Mouse (Mus musculus) C2C12 (cell line): ENCODE data around the gene Rarres2.

Experiments used
- CEBPB ChIP-seq: IDR thresholded peaks from one replicate; pipeline ENCODE4 v1.6.1; 2011; ENCODE audit warnings: low read depth, mild to moderate bottlenecking, control low read depth, moderate library complexity
- CTCF ChIP-seq: IDR thresholded peaks from one replicate; pipeline ENCODE4 v1.5.1; 2011; ENCODE audit not compliant: control insufficient read depth, insufficient read depth, insufficient read length
- MAX ChIP-seq: IDR thresholded peaks from one replicate; pipeline ENCODE4 v1.6.1; 2011; ENCODE audit warnings: mild to moderate bottlenecking, control low read depth
- MYOD1 ChIP-seq: IDR thresholded peaks from one replicate; pipeline ENCODE4 v1.6.1; 2011; ENCODE audit warnings: low read depth; ENCODE audit not compliant: control insufficient read depth, insufficient read length
- MYOG ChIP-seq: IDR thresholded peaks from one replicate; pipeline ENCODE4 v1.6.1; 2011; ENCODE audit not compliant: control insufficient read depth, insufficient read length; ENCODE audit errors: extremely low read depth
- USF1 ChIP-seq: IDR thresholded peaks from one replicate; pipeline ENCODE4 v1.6.1; 2011; ENCODE audit warnings: low read depth, mild to moderate bottlenecking, control low read depth, moderate library complexity

GRCm38 (mm10) chr6:48552918-48553317 lies 19.7 kb downstream of the Rarres2 start:
- TF ChIP-seq MYOD1 (no peak), CTCF (no peak), CEBPB (no peak), USF1 (no peak), MYOG (no peak), MAX (peak; percentile 47)
